Mouse (Mus musculus): Measurements from ENCODE around the gene Sgms1. TPM values are rescaled to one million over a fixed set of nuclear protein-coding genes. Genes with fewer than 3 reads are reported as not detected.

Gene Sgms1
- polyA plus RNA-seq, 1 experiment: 243 TPM

GRCm38 (mm10) chr19:32353447-32353846 lies 36.1 kb downstream of the Sgms1 start:
- Histone ChIP-seq H3K27ac (ENCODE audit: control insufficient read depth, insufficient read depth, low read depth, low read length) (no peak overlapping the region), H3K4me1 (ENCODE audit: control insufficient read depth, insufficient read depth, low read length) (peaks cover 6% of the 10 kb centered on the region), H3K36me3 (ENCODE audit: control insufficient read depth, insufficient read depth, low read length) (peaks cover 3% of the 10 kb centered on the region), H3K4me3 (ENCODE audit: control insufficient read depth, low read depth, low read length) (peak overlapping the region; percentile 29), H3K27me3 (ENCODE audit: control insufficient read depth, insufficient read depth, low read length) (no peaks in the 10 kb centered on the region)
- TF ChIP-seq CTCF (IDR thresholded peaks at IDR 0.05; ENCODE audit: control insufficient read depth, insufficient read depth, insufficient replicate concordance, low read depth, low read length) (no peak), POLR2A (IDR thresholded peaks at IDR 0.05; ENCODE audit: control insufficient read depth, low read depth, low read length) (no peak)

- Histone ChIP-seq H3K4me3 (ENCODE audit: control insufficient read depth, low read depth, low read length) (no peak overlapping the region), H3K36me3 (ENCODE audit: control insufficient read depth, insufficient read depth, low read length) (peaks cover 3% of the 10 kb centered on the region), H3K27ac (ENCODE audit: control insufficient read depth, insufficient read depth, low read depth, low read length) (peak overlapping the region; percentile 33; the same call in 1 of the 2 replicates), H3K27me3 (ENCODE audit: control insufficient read depth, insufficient read depth, low read length) (no peaks in the 10 kb centered on the region), H3K4me1 (ENCODE audit: control insufficient read depth, insufficient read depth, low read length) (peaks cover 6% of the 10 kb centered on the region)
- TF ChIP-seq CTCF (IDR thresholded peaks at IDR 0.05; ENCODE audit: control insufficient read depth, insufficient read depth, insufficient replicate concordance, low read depth, low read length) (no peak), POLR2A (IDR thresholded peaks at IDR 0.05; ENCODE audit: control insufficient read depth, low read depth, low read length) (no peak)
These were observed 40.4 kb downstream of the Sgms1 start for GRCm38 (mm10) chr19:32348955-32349654.

GRCm38 (mm10) chr19:32347491-32347890 lies 42.0 kb downstream of the Sgms1 start:
- no peaks in the 10 kb centered on the region; the same call in 1 of the 2 replicates for H3K36me3 ChIP-seq (ENCODE audit: control insufficient read depth, insufficient read depth, low read length)
- H3K4me1 ChIP-seq (ENCODE audit: control insufficient read depth, insufficient read depth, low read length): peaks cover 4% of the 10 kb centered on the region
- TF ChIP-seq CTCF (IDR thresholded peaks at IDR 0.05; ENCODE audit: control insufficient read depth, insufficient read depth, insufficient replicate concordance, low read depth, low read length): no peak
- TF ChIP-seq POLR2A (IDR thresholded peaks at IDR 0.05; ENCODE audit: control insufficient read depth, low read depth, low read length): no peak
- no peaks in the 10 kb centered on the region for H3K27me3 ChIP-seq (ENCODE audit: control insufficient read depth, insufficient read depth, low read length)
- peak overlapping the region; percentile 17; the same call in 1 of the 2 replicates for H3K27ac ChIP-seq (ENCODE audit: control insufficient read depth, insufficient read depth, low read depth, low read length)
- no peak overlapping the region for H3K4me3 ChIP-seq (ENCODE audit: control insufficient read depth, low read depth, low read length)

- Histone ChIP-seq H3K36me3 (ENCODE audit: control insufficient read depth, insufficient read depth, low read length) (no peaks in the 10 kb centered on the region; the same call in 1 of the 2 replicates), H3K4me3 (ENCODE audit: control insufficient read depth, low read depth, low read length) (no peak overlapping the region), H3K27me3 (ENCODE audit: control insufficient read depth, insufficient read depth, low read length) (no peaks in the 10 kb centered on the region), H3K27ac (ENCODE audit: control insufficient read depth, insufficient read depth, low read depth, low read length) (peak overlapping the region; percentile 42; the same call in 1 of the 2 replicates), H3K4me1 (ENCODE audit: control insufficient read depth, insufficient read depth, low read length) (peaks cover 9% of the 10 kb centered on the region)
- no peak for TF ChIP-seq CTCF (IDR thresholded peaks at IDR 0.05; ENCODE audit: control insufficient read depth, insufficient read depth, insufficient replicate concordance, low read depth, low read length)
- TF ChIP-seq POLR2A (IDR thresholded peaks at IDR 0.05; ENCODE audit: control insufficient read depth, low read depth, low read length): no peak
These were observed 42.7 kb downstream of the Sgms1 start for GRCm38 (mm10) chr19:32346624-32347341.

GRCm38 (mm10) chr19:32346176-32346575 lies 43.3 kb downstream of the Sgms1 start:
- no peak overlapping the region for H3K4me3 ChIP-seq (ENCODE audit: control insufficient read depth, low read depth, low read length)
- H3K27me3 ChIP-seq (ENCODE audit: control insufficient read depth, insufficient read depth, low read length): no peaks in the 10 kb centered on the region
- no peak for TF ChIP-seq POLR2A (IDR thresholded peaks at IDR 0.05; ENCODE audit: control insufficient read depth, low read depth, low read length)
- H3K36me3 ChIP-seq (ENCODE audit: control insufficient read depth, insufficient read depth, low read length): no peaks in the 10 kb centered on the region; the same call in 1 of the 2 replicates
- H3K27ac ChIP-seq (ENCODE audit: control insufficient read depth, insufficient read depth, low read depth, low read length): no peak overlapping the region
- peaks cover 9% of the 10 kb centered on the region for H3K4me1 ChIP-seq (ENCODE audit: control insufficient read depth, insufficient read depth, low read length)

GRCm38 (mm10) chr19:32345181-32345745 lies 44.3 kb downstream of the Sgms1 start:
- Histone ChIP-seq H3K4me1 (ENCODE audit: control insufficient read depth, insufficient read depth, low read length) (peaks cover 9% of the 10 kb centered on the region), H3K27ac (ENCODE audit: control insufficient read depth, insufficient read depth, low read depth, low read length) (peak overlapping the region; percentile 51), H3K36me3 (ENCODE audit: control insufficient read depth, insufficient read depth, low read length) (no peaks in the 10 kb centered on the region; the same call in 1 of the 2 replicates), H3K27me3 (ENCODE audit: control insufficient read depth, insufficient read depth, low read length) (no peaks in the 10 kb centered on the region), H3K4me3 (ENCODE audit: control insufficient read depth, low read depth, low read length) (no peak overlapping the region)
- TF ChIP-seq POLR2A (IDR thresholded peaks at IDR 0.05; ENCODE audit: control insufficient read depth, low read depth, low read length) (no peak), CTCF (IDR thresholded peaks at IDR 0.05; ENCODE audit: control insufficient read depth, insufficient read depth, insufficient replicate concordance, low read depth, low read length) (no peak)

GRCm38 (mm10) chr19:32344738-32345121 lies 44.8 kb downstream of the Sgms1 start:
- H3K27ac ChIP-seq (ENCODE audit: control insufficient read depth, insufficient read depth, low read depth, low read length): no peak overlapping the region
- H3K36me3 ChIP-seq (ENCODE audit: control insufficient read depth, insufficient read depth, low read length): no peaks in the 10 kb centered on the region
- no peak overlapping the region for H3K4me3 ChIP-seq (ENCODE audit: control insufficient read depth, low read depth, low read length)
- TF ChIP-seq POLR2A (IDR thresholded peaks at IDR 0.05; ENCODE audit: control insufficient read depth, low read depth, low read length) (no peak), CTCF (IDR thresholded peaks at IDR 0.05; ENCODE audit: control insufficient read depth, insufficient read depth, insufficient replicate concordance, low read depth, low read length) (no peak)
- H3K4me1 ChIP-seq (ENCODE audit: control insufficient read depth, insufficient read depth, low read length): peaks cover 9% of the 10 kb centered on the region
- H3K27me3 ChIP-seq (ENCODE audit: control insufficient read depth, insufficient read depth, low read length): no peaks in the 10 kb centered on the region

Measured in testis, adult 2 months (tissue).